Mouse (Mus musculus) hindbrain, embryonic 12.5 days (tissue): ENCODE data around the gene Tnrc6b. TPM values are rescaled to one million over a fixed set of nuclear protein-coding genes. Genes with fewer than 3 reads are reported as not detected.
"Not testable (repeated sequence)": the region's sequence is repeated elsewhere in the genome, so short reads cannot be mapped to it uniquely, and the experiment has no call there.

Experiments used
- ATAC-seq: fragments of 200-750 bp; cut with Nextera tagmentation; 2 replicates; pipeline ENCODE4 v1.8.0; 2017; ENCODE audit warnings: moderate TSS enrichment; ENCODE audit not compliant: low FRiP score
- H3K27ac ChIP-seq: fragments of 300-500 bp; sonication (generic); 2 replicates; pipeline ENCODE4 v1.5.1; 2016; ENCODE audit warnings: mild to moderate bottlenecking
- H3K27me3 ChIP-seq: fragments of 300-500 bp; sonication (generic); 2 replicates; pipeline ENCODE4 v1.6.1; 2016; ENCODE audit warnings: mild to moderate bottlenecking
- H3K36me3 ChIP-seq: fragments of 300-500 bp; sonication (generic); 2 replicates; pipeline ENCODE4 v1.6.1; 2016; ENCODE audit warnings: mild to moderate bottlenecking
- H3K4me1 ChIP-seq: fragments of 300-500 bp; sonication (generic); 2 replicates; pipeline ENCODE4 v1.6.1; 2016
- H3K4me2 ChIP-seq: fragments of 300-500 bp; sonication (generic); replicated peaks from 2 replicates; pipeline ENCODE4 v1.6.1; 2016; ENCODE audit warnings: mild to moderate bottlenecking
- H3K4me3 ChIP-seq: fragments of 300-500 bp; sonication (generic); 2 replicates; pipeline ENCODE4 v1.5.1; 2016; ENCODE audit warnings: mild to moderate bottlenecking
- H3K9ac ChIP-seq: fragments of 300-500 bp; sonication (generic); 2 replicates; pipeline ENCODE4 v1.6.1; 2016; ENCODE audit warnings: mild to moderate bottlenecking, moderate library complexity
- H3K9me3 ChIP-seq: fragments of 300-500 bp; sonication (generic); replicated peaks from 2 replicates; pipeline ENCODE4 v1.6.1; 2016; ENCODE audit warnings: mild to moderate bottlenecking
- WGBS: fragments of 180-500 bp; shearing (Covaris S2); methylation state at CpG from one replicate; pipeline ENCODE4 v1.1.7; 2016; 5-methylcytosine and 5-hydroxymethylcytosine counted together
- polyA plus RNA-seq: library from polyadenylated mRNA; unstranded; fragments of >200 nt; fragmentation: Nextera tagmentation; extraction: Ambion mirVana; gene quantifications from 2 replicates; pipeline ENCODE4 v1.2.1, GENCODE M21; 2016

Tnrc6b gene
- polyA plus RNA-seq, 1 experiment from 2014 or later: 55.6 TPM

- peaks cover 11% of the 10 kb centered on the region for H3K4me1 ChIP-seq
- H3K4me3 ChIP-seq: no peak overlapping the region
- no peak for ATAC-seq
Observed at GRCm38 (mm10) chr15:80844926-80845325, 133.8 kb downstream of the Tnrc6b start.

GRCm38 (mm10) chr15:80850004-80850403 is 138.9 kb downstream of the Tnrc6b start:
- no peaks in the 10 kb centered on the region for H3K27me3 ChIP-seq
- H3K9me3 ChIP-seq: no peaks in the 10 kb centered on the region
- WGBS: 34% methylated on average over 8 of the region's 8 CpGs
- H3K4me1 ChIP-seq: peaks cover 13% of the 10 kb centered on the region
- 0 out of 2 replicates have a peak overlapping the region, but pooled peaks have one; percentile 1 for H3K4me2 ChIP-seq
- H3K4me3 ChIP-seq: no peak overlapping the region
- ATAC-seq: peak; percentile 50; the same call in 1 of the 2 replicates
- peak overlapping the region; percentile 12; the same call in 1 of the 2 replicates for H3K27ac ChIP-seq
- no peak overlapping the region for H3K9ac ChIP-seq
- H3K36me3 ChIP-seq: 0 out of 2 replicates have a peak, but pooled peaks cover 8% of the 10 kb centered on the region

More at GRCm38 (mm10) chr15:80844926-80845325, 133.8 kb downstream of the Tnrc6b start:
- Histone ChIP-seq H3K4me2 (no peak overlapping the region), H3K9me3 (no peaks in the 10 kb centered on the region), H3K9ac (no peak overlapping the region), H3K36me3 (no peaks in the 10 kb centered on the region), H3K27ac (no peak overlapping the region), H3K27me3 (no peaks in the 10 kb centered on the region)
- WGBS: 100% methylated on average over 2 of the region's 2 CpGs

GRCm38 (mm10) chr15:80850682-80851475 is 139.8 kb downstream of the Tnrc6b start:
- H3K36me3 ChIP-seq: 0 out of 2 replicates have a peak, but pooled peaks cover 8% of the 10 kb centered on the region
- H3K27ac ChIP-seq: no peak overlapping the region

GRCm38 (mm10) chr15:80852122-80852521 is 141.0 kb downstream of the Tnrc6b start:
- 95% methylated on average over 5 of the region's 5 CpGs for WGBS
- Histone ChIP-seq H3K36me3 (0 out of 2 replicates have a peak, but pooled peaks cover 8% of the 10 kb centered on the region), H3K9me3 (no peaks in the 10 kb centered on the region), H3K27me3 (no peaks in the 10 kb centered on the region), H3K9ac (no peak overlapping the region), H3K4me3 (no peak overlapping the region), H3K4me2 (no peak overlapping the region), H3K4me1 (peaks cover 13% of the 10 kb centered on the region), H3K27ac (no peak overlapping the region)
- no peak for ATAC-seq

More at GRCm38 (mm10) chr15:80850682-80851475, 139.8 kb downstream of the Tnrc6b start:
- Histone ChIP-seq H3K4me1 (peaks cover 13% of the 10 kb centered on the region), H3K27me3 (no peaks in the 10 kb centered on the region), H3K4me3 (no peak overlapping the region), H3K4me2 (no peak overlapping the region), H3K9ac (no peak overlapping the region), H3K9me3 (no peaks in the 10 kb centered on the region)
- ATAC-seq: no peak
- 88% methylated on average over 7 of the region's 7 CpGs for WGBS

- not testable (repeated sequence) for H3K9me3 ChIP-seq, H3K36me3 ChIP-seq, H3K27me3 ChIP-seq, ATAC-seq, H3K4me3 ChIP-seq, H3K9ac ChIP-seq, H3K27ac ChIP-seq, H3K4me2 ChIP-seq
- WGBS: 91% methylated on average over 3 of the region's 3 CpGs
- H3K4me1 ChIP-seq: peaks cover 13% of the 10 kb centered on the region
Observed at GRCm38 (mm10) chr15:80852527-80852926, 141.4 kb downstream of the Tnrc6b start.

GRCm38 (mm10) chr15:80859366-80859765 is 148.3 kb downstream of the Tnrc6b start:
- Histone ChIP-seq H3K4me3 (no peak overlapping the region), H3K4me2 (no peak overlapping the region), H3K27me3 (no peaks in the 10 kb centered on the region), H3K9ac (no peak overlapping the region), H3K27ac (no peak overlapping the region), H3K9me3 (no peaks in the 10 kb centered on the region), H3K4me1 (no peaks in the 10 kb centered on the region; the same call in 1 of the 2 replicates), H3K36me3 (peaks cover 8% of the 10 kb centered on the region; the same call in 1 of the 2 replicates)
- ATAC-seq: no peak
- WGBS: 92% methylated on average over 2 of the region's 2 CpGs

- Histone ChIP-seq H3K36me3 (peaks cover 11% of the 10 kb centered on the region), H3K4me2 (no peak overlapping the region), H3K27ac (no peak overlapping the region), H3K4me3 (no peak overlapping the region), H3K9ac (no peak overlapping the region), H3K27me3 (no peaks in the 10 kb centered on the region), H3K4me1 (no peaks in the 10 kb centered on the region; the same call in 1 of the 2 replicates), H3K9me3 (no peaks in the 10 kb centered on the region)
- no peak for ATAC-seq
- WGBS: 96% methylated on average over 1 of the region's 1 CpGs
Observed at GRCm38 (mm10) chr15:80861302-80861701, 150.2 kb downstream of the Tnrc6b start.

- Histone ChIP-seq H3K4me3 (no peak overlapping the region), H3K4me2 (no peak overlapping the region), H3K27me3 (no peaks in the 10 kb centered on the region), H3K36me3 (peaks cover 17% of the 10 kb centered on the region), H3K9ac (no peak overlapping the region), H3K4me1 (no peaks in the 10 kb centered on the region; the same call in 1 of the 2 replicates), H3K27ac (no peak overlapping the region), H3K9me3 (no peaks in the 10 kb centered on the region)
- 42% methylated on average over 2 of the region's 2 CpGs for WGBS
- no peak for ATAC-seq
Observed at GRCm38 (mm10) chr15:80862027-80862426, 150.9 kb downstream of the Tnrc6b start.

GRCm38 (mm10) chr15:80868603-80869002 is 157.5 kb downstream of the Tnrc6b start:
- ATAC-seq, H3K4me3 ChIP-seq, H3K9ac ChIP-seq, H3K4me1 ChIP-seq, H3K27me3 ChIP-seq, H3K27ac ChIP-seq, H3K4me2 ChIP-seq, H3K9me3 ChIP-seq: not testable (repeated sequence)
- WGBS: 95% methylated on average over 4 of the region's 4 CpGs
- H3K36me3 ChIP-seq: peaks cover 16% of the 10 kb centered on the region

- Histone ChIP-seq H3K27me3 (no peaks in the 10 kb centered on the region), H3K36me3 (peaks cover 32% of the 10 kb centered on the region), H3K9me3 (no peaks in the 10 kb centered on the region), H3K4me3 (no peak overlapping the region), H3K27ac (no peak overlapping the region), H3K4me2 (no peak overlapping the region), H3K4me1 (no peaks in the 10 kb centered on the region), H3K9ac (no peak overlapping the region)
- 82% methylated on average over 3 of the region's 3 CpGs for WGBS
- ATAC-seq: no peak
Observed at GRCm38 (mm10) chr15:80874726-80875125, 163.6 kb downstream of the Tnrc6b start.

GRCm38 (mm10) chr15:80876231-80876630 is 165.1 kb downstream of the Tnrc6b start:
- H3K27ac ChIP-seq: no peak overlapping the region
- no peaks in the 10 kb centered on the region for H3K27me3 ChIP-seq
- H3K9ac ChIP-seq: no peak overlapping the region
- ATAC-seq: no peak
- H3K36me3 ChIP-seq: peaks cover 45% of the 10 kb centered on the region
- no peak overlapping the region for H3K4me3 ChIP-seq
- 91% methylated on average over 21 of the region's 21 CpGs for WGBS
- no peaks in the 10 kb centered on the region for H3K4me1 ChIP-seq
- no peaks in the 10 kb centered on the region for H3K9me3 ChIP-seq
- H3K4me2 ChIP-seq: no peak overlapping the region

- 91% methylated on average over 8 of the region's 8 CpGs for WGBS
- no peaks in the 10 kb centered on the region for H3K4me1 ChIP-seq
- H3K36me3 ChIP-seq: peaks cover 78% of the 10 kb centered on the region
Observed at GRCm38 (mm10) chr15:80884095-80884494, 173.0 kb downstream of the Tnrc6b start.

More at GRCm38 (mm10) chr15:80884095-80884494, 173.0 kb downstream of the Tnrc6b start:
- ATAC-seq: no peak
- H3K4me2 ChIP-seq: no peak overlapping the region
- H3K4me3 ChIP-seq: no peak overlapping the region
- no peaks in the 10 kb centered on the region for H3K9me3 ChIP-seq
- H3K27ac ChIP-seq: no peak overlapping the region
- no peaks in the 10 kb centered on the region for H3K27me3 ChIP-seq
- H3K9ac ChIP-seq: no peak overlapping the region
